Mouse (Mus musculus) ES-Bruce4 (cell line): ENCODE results near the gene Palb2. TPM values are rescaled to one million over a fixed set of nuclear protein-coding genes. Genes with fewer than 3 reads are reported as not detected.
"Not testable (repeated sequence)": the region's sequence is repeated elsewhere in the genome, so short reads cannot be mapped to it uniquely, and the experiment has no call there.

Experiments
- H3K27ac ChIP-seq: 2 replicates; pipeline ENCODE4 v1.5.1; 2012; ENCODE audit warnings: low read length, inconsistent platforms; ENCODE audit not compliant: insufficient read depth
- H3K27me3 ChIP-seq: 2 replicates; pipeline ENCODE4 v1.6.1; 2012; ENCODE audit warnings: mild to moderate bottlenecking, low read length, inconsistent platforms; ENCODE audit not compliant: control insufficient read depth, poor library complexity, insufficient read depth, severe bottlenecking
- H3K36me3 ChIP-seq: 2 replicates; pipeline ENCODE4 v1.6.1; 2012; ENCODE audit warnings: inconsistent platforms, mild to moderate bottlenecking, low read length, moderate library complexity; ENCODE audit not compliant: control insufficient read depth, poor library complexity, insufficient read depth, severe bottlenecking
- H3K4me1 ChIP-seq: one replicate; pipeline ENCODE4 v1.8.1; 2011; ENCODE audit warnings: low read length; ENCODE audit not compliant: control insufficient read depth, insufficient read depth
- H3K4me3 ChIP-seq: 2 replicates; pipeline ENCODE4 v1.5.1; 2011; ENCODE audit warnings: low read depth, mild to moderate bottlenecking, low read length
- H3K9ac ChIP-seq: 2 replicates; pipeline ENCODE4 v1.6.1; 2012; ENCODE audit warnings: low read depth, mild to moderate bottlenecking, inconsistent platforms; ENCODE audit not compliant: poor library complexity, severe bottlenecking
- H3K9me3 ChIP-seq: replicated peaks from 2 replicates; pipeline ENCODE4 v1.6.1; 2012; ENCODE audit warnings: mild to moderate bottlenecking, low read length, inconsistent platforms; ENCODE audit not compliant: control insufficient read depth, poor library complexity, insufficient read depth, severe bottlenecking
- CTCF ChIP-seq: IDR thresholded peaks from one replicate; pipeline ENCODE4 v1.8.1; 2011; ENCODE audit warnings: low read depth, low read length
- EP300 ChIP-seq: IDR thresholded peaks from 2 replicates; pipeline ENCODE4 v1.6.1; 2011; ENCODE audit warnings: low read depth, low read length; ENCODE audit not compliant: insufficient read depth
- POLR2A ChIP-seq: IDR thresholded peaks from one replicate; pipeline ENCODE4 v1.8.1; 2011; ENCODE audit warnings: low read length; ENCODE audit not compliant: insufficient read depth
- polyA plus RNA-seq: library from polyadenylated mRNA; stranded (reverse); fragments of >200 nt; gene quantifications from 2 replicates; pipeline ENCODE4 v1.2.4, GENCODE M21; 2011; ENCODE audit warnings: low read depth; ENCODE audit not compliant: missing spikeins, insufficient read depth, insufficient read length

The Palb2 gene
- polyA plus RNA-seq, 1 experiment: 32.0 TPM

- no peak overlapping the region for H3K4me3 ChIP-seq
- H3K36me3 ChIP-seq: peaks cover 20% of the 10 kb centered on the region
- H3K27ac ChIP-seq: no peak overlapping the region
- TF ChIP-seq POLR2A (no peak), EP300 (no peak), CTCF (no peak)
- no peaks in the 10 kb centered on the region for H3K4me1 ChIP-seq
- no peak overlapping the region for H3K9ac ChIP-seq
- H3K9me3 ChIP-seq: no peaks in the 10 kb centered on the region
- no peaks in the 10 kb centered on the region for H3K27me3 ChIP-seq
Observed at GRCm38 (mm10) chr7:122108206-122108605, 24.6 kb downstream of the Palb2 start.

DNA sequence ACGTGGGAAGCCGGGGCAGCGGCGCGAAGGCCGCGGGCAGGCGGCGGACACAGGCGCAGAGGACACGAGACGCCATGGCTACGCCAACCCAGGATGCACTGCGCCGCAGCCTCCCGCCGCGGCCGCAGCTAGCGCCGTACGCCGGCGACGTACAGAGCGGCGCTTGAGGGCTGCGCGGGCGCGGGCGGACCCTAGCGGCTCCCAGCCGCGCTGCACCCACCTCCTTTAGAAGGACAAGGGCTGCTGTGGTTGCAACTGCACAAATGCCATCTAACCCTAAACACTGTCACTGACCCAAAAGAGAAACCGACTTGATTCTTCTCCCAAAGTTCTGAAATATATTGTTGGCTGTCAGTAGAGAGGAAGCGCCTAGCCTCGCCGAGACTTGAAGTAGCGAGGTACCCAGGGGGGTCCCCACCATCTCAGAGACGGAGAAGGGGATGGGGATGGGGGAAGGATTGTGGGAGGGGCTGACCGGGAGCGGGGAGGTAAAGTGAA lies 31.0 kb downstream of the Palb2 start, which contains the start of gene Ndufab1:
TSS of gene Ndufab1 (minus strand) at position 140 of the 498 bp plus-strand sequence.
- no peaks in the 10 kb centered on the region for H3K4me1 ChIP-seq
- H3K36me3 ChIP-seq: peaks cover 20% of the 10 kb centered on the region
- H3K27ac ChIP-seq: peak within 1 kb of the TSS; percentile 83
- peak within 1 kb of the TSS; percentile 94 for H3K4me3 ChIP-seq
- peak within 1 kb of the TSS; percentile 93 for H3K9ac ChIP-seq
- peak; percentile 64 for TF ChIP-seq CTCF
- no peak for TF ChIP-seq POLR2A
- H3K27me3 ChIP-seq: no peaks in the 10 kb centered on the region
- H3K9me3 ChIP-seq: no peaks in the 10 kb centered on the region

DNA sequence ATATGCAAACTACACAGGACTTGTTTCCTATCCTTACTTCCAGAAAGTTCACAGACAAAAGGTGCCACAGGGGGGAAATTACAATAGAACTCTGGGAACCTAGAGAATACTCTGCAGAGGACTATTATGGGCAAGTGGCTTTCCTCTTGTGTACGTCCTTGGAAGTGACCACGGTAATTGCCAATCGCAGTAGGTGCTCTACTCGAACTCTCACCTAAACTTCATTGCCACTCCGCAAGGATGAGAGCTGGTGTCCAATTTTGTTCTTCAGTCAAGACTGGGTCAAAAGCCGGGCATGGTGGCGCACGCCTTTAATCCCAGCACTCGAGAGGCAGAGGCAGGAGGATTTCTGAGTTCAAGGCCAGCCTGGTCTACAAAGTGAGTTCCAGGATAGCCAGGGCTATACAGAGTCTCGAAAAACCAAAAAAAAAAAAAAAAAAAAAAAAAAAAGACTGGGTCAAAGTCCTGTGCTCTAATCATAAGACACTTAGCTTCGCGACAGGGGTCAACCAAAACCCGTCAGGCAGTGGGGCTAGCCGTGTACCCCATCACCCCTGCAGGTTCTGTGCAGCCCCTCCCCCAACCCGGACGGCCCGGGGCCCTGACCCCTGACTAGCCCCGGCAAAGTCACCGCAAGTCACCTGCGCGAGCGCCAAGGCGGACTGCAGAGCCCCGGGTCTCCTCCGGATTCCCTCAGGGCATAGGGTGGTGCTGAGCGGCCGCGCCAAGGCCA lies 31.6 kb downstream of the Palb2 start:
- not testable (repeated sequence) for H3K4me1 ChIP-seq, H3K27me3 ChIP-seq, H3K9me3 ChIP-seq
- Histone ChIP-seq H3K9ac (peak overlapping the region; percentile 93), H3K4me3 (peak overlapping the region; percentile 94), H3K36me3 (peaks cover 26% of the 10 kb centered on the region), H3K27ac (peak overlapping the region; percentile 83)

DNA sequence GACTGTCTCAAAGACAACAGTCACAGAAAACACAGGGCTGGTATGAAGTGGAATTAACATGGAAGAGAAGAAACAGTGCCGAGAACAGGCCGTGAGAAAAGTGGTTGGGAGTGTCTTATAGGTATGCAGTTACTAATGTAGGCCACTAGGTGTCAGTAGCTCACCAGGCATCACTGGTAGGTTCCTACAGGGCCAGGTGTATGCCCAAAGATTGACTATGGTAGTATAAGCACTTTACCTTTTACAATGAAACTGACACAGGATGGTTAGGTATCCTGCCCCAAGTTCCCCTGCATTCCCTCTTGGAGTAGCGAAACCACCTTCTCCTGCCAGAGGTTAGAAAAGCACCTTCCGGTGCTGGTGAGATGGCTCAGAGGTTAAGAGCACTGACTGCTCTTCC lies 33.6 kb downstream of the Palb2 start:
- Histone ChIP-seq H3K27ac (no peak overlapping the region), H3K9ac (no peak overlapping the region), H3K27me3 (no peaks in the 10 kb centered on the region), H3K36me3 (peaks cover 43% of the 10 kb centered on the region), H3K4me1 (no peaks in the 10 kb centered on the region), H3K9me3 (no peaks in the 10 kb centered on the region), H3K4me3 (no peak overlapping the region)
- no peak for TF ChIP-seq EP300
- peak; percentile 47 for TF ChIP-seq CTCF

- no peak for TF ChIP-seq POLR2A
- TF ChIP-seq EP300: no peak
- no peak for TF ChIP-seq CTCF
- Histone ChIP-seq H3K9ac (no peak overlapping the region), H3K4me3 (no peak overlapping the region), H3K4me1 (no peaks in the 10 kb centered on the region), H3K36me3 (peaks cover 49% of the 10 kb centered on the region), H3K27me3 (no peaks in the 10 kb centered on the region), H3K27ac (no peak overlapping the region), H3K9me3 (no peaks in the 10 kb centered on the region)
Observed at GRCm38 (mm10) chr7:122098009-122098408, 34.8 kb downstream of the Palb2 start.

- Histone ChIP-seq H3K27me3 (no peaks in the 10 kb centered on the region), H3K4me3 (no peak overlapping the region), H3K4me1 (no peaks in the 10 kb centered on the region), H3K9ac (no peak overlapping the region), H3K36me3 (peaks cover 77% of the 10 kb centered on the region), H3K27ac (no peak overlapping the region), H3K9me3 (no peaks in the 10 kb centered on the region)
- TF ChIP-seq CTCF: peak; percentile 23
- TF ChIP-seq POLR2A: no peak
Observed at GRCm38 (mm10) chr7:122094564-122095330, 38.0 kb downstream of the Palb2 start.
